19 mouse cellular contexts compared by ENCODE assay signal in genomic region chr12:74092546-74092945, GRCm38 (mm10).
A peak's percentile ranks its signal among the peaks of the same experiment; 100 is the strongest.
DNase-seq lines count a peak whose midpoint lies in the region; ATAC-seq and TF ChIP-seq lines count a peak whose summit lies in the region.
"Had no signal": no experiment of that assay in that cellular context is flagged by ENCODE, and none has a peak within 500 bp of the region (broad histone marks: within the 10 kb centered on the region; RNA-seq: fewer than 3 reads in every experiment).

No protein-coding gene starts in this region.

- no peak for DNase-seq in forebrain, embryonic 10.5 days (ENCODE audit: extremely low spot score, low spot score)
- DNase-seq in limb, embryonic 14.5 days (ENCODE audit: low spot score) = peak; percentile 4
- DNase-seq in limb, embryonic 10.5 days (ENCODE audit: low spot score) = no peak
- peak; percentile 32 for DNase-seq in retina, postnatal 1 day
- DNase-seq in retina, embryonic 14.5 days (ENCODE audit: low spot score) = no peak
- no peak for DNase-seq in thymus, postnatal 10 days (ENCODE audit: low spot score in 2 of 2)
- DNase-seq: adrenal gland, adult 8-10 months; adrenal gland, postnatal 36 days; cerebellum, adult 18-20 months; gastrocnemius, postnatal 36 days; heart, adult 2 months; heart, postnatal 14 days; kidney, adult 11 months had no signal

- no peak for TF ChIP-seq POLR2A in limb, embryonic 14.5 days (IDR thresholded peaks at IDR 0.05; ENCODE audit: borderline replicate concordance, extremely low read depth, insufficient read depth, insufficient read length)

- no peaks in the 10 kb centered on the region for H3K27me3 ChIP-seq in forebrain, embryonic 15.5 days
- no peaks in the 10 kb centered on the region for H3K27me3 ChIP-seq in forebrain, embryonic 10.5 days (ENCODE audit: poor library complexity, severe bottlenecking)
- no peaks in the 10 kb centered on the region for H3K27me3 ChIP-seq in limb, embryonic 14.5 days (ENCODE audit: control insufficient read depth, insufficient read depth, low read length)
- no peaks in the 10 kb centered on the region for H3K27me3 ChIP-seq in limb, embryonic 10.5 days (ENCODE audit: low read depth, poor library complexity, severe bottlenecking)
- H3K27me3 ChIP-seq: embryonic facial prominence, embryonic 12.5 days; heart, embryonic 15.5 days; hindbrain, embryonic 13.5 days had no signal

- H3K4me1 ChIP-seq in forebrain, embryonic 15.5 days = peaks cover 10% of the 10 kb centered on the region
- peaks cover 11% of the 10 kb centered on the region for H3K4me1 ChIP-seq in forebrain, embryonic 10.5 days
- H3K4me1 ChIP-seq in limb, embryonic 14.5 days (ENCODE audit: control insufficient read depth, insufficient read depth, low read length) = no peaks in the 10 kb centered on the region
- 0 out of 2 replicates have a peak, but pooled peaks cover 2% of the 10 kb centered on the region for H3K4me1 ChIP-seq in limb, embryonic 10.5 days
- H3K4me1 ChIP-seq: embryonic facial prominence, embryonic 12.5 days; heart, embryonic 15.5 days had no signal

- 0 out of 2 replicates have a peak, but pooled peaks have one; percentile 21 for ATAC-seq in forebrain, embryonic 15.5 days (replicated peaks)
- ATAC-seq in limb, embryonic 14.5 days (ENCODE audit: low FRiP score, low read depth) = no peak
- ATAC-seq: hindbrain, postnatal 0 days had no signal

- no peak overlapping the region for H3K4me2 ChIP-seq in forebrain, embryonic 15.5 days (replicated peaks)
- H3K4me2 ChIP-seq in limb, embryonic 14.5 days (replicated peaks; ENCODE audit: low read depth, low read length, severe bottlenecking) = no peak overlapping the region
- H3K4me2 ChIP-seq: embryonic facial prominence, embryonic 12.5 days; heart, embryonic 11.5 days; heart, embryonic 15.5 days; hindbrain, embryonic 13.5 days had no signal

- peak overlapping the region; percentile 53 for H3K27ac ChIP-seq in forebrain, embryonic 15.5 days (replicated peaks)
- no peak overlapping the region for H3K27ac ChIP-seq in forebrain, embryonic 10.5 days
- H3K27ac ChIP-seq in limb, embryonic 14.5 days (replicated peaks; ENCODE audit: low read depth, low read length) = no peak overlapping the region
- H3K27ac ChIP-seq in limb, embryonic 10.5 days = no peak overlapping the region
- H3K27ac ChIP-seq: embryonic facial prominence, embryonic 12.5 days; heart, adult 2 months; heart, embryonic 15.5 days; hindbrain, embryonic 13.5 days; hindbrain, postnatal 0 days had no signal

- H3K9me3 ChIP-seq in forebrain, embryonic 15.5 days = no peaks in the 10 kb centered on the region
- no peaks in the 10 kb centered on the region for H3K9me3 ChIP-seq in forebrain, embryonic 10.5 days
- no peaks in the 10 kb centered on the region for H3K9me3 ChIP-seq in limb, embryonic 14.5 days (ENCODE audit: control insufficient read depth, low read length)
- H3K9me3 ChIP-seq in limb, embryonic 10.5 days (replicated peaks) = no peaks in the 10 kb centered on the region
- H3K9me3 ChIP-seq: embryonic facial prominence, embryonic 12.5 days; heart, embryonic 15.5 days; hindbrain, embryonic 13.5 days had no signal

- H3K36me3 ChIP-seq in forebrain, embryonic 15.5 days = no peaks in the 10 kb centered on the region
- H3K36me3 ChIP-seq in forebrain, embryonic 10.5 days (replicated peaks) = no peaks in the 10 kb centered on the region
- no peaks in the 10 kb centered on the region for H3K36me3 ChIP-seq in limb, embryonic 14.5 days (ENCODE audit: control insufficient read depth, insufficient read depth, low read length)
- H3K36me3 ChIP-seq in limb, embryonic 10.5 days = no peaks in the 10 kb centered on the region
- H3K36me3 ChIP-seq: embryonic facial prominence, embryonic 12.5 days; heart, embryonic 15.5 days; hindbrain, embryonic 13.5 days had no signal

- H3K4me3 ChIP-seq in forebrain, embryonic 15.5 days = no peak overlapping the region
- H3K4me3 ChIP-seq in forebrain, embryonic 10.5 days = no peak overlapping the region
- no peak overlapping the region for H3K4me3 ChIP-seq in limb, embryonic 14.5 days (replicated peaks; ENCODE audit: low read length)
- H3K4me3 ChIP-seq in limb, embryonic 10.5 days = no peak overlapping the region
- H3K4me3 ChIP-seq: embryonic facial prominence, embryonic 12.5 days; heart, adult 2 months; heart, embryonic 15.5 days; hindbrain, embryonic 13.5 days had no signal

- WGBS in forebrain, embryonic 15.5 days = 50% methylated on average over 5 of the region's 5 CpGs
- WGBS in forebrain, embryonic 10.5 days = 82% methylated on average over 5 of the region's 5 CpGs
- WGBS in limb, embryonic 14.5 days = 69% methylated on average over 5 of the region's 5 CpGs
- 86% methylated on average over 5 of the region's 5 CpGs for WGBS in limb, embryonic 10.5 days

- no peak overlapping the region for H3K9ac ChIP-seq in forebrain, embryonic 15.5 days (replicated peaks)
- H3K9ac ChIP-seq in limb, embryonic 14.5 days (ENCODE audit: low read depth, low read length, severe bottlenecking) = no peak overlapping the region
- H3K9ac ChIP-seq: embryonic facial prominence, embryonic 12.5 days; heart, embryonic 15.5 days; hindbrain, embryonic 13.5 days had no signal

Comparison
In these comparisons a context has a peak if more than half of its experiments do, and no peak if none do; other contexts are left out.
1. DNase-seq: peak in limb, embryonic 14.5 days (single experiment) and retina, postnatal 1 day (single experiment); none in forebrain, embryonic 10.5 days (single experiment), limb, embryonic 10.5 days (single experiment), retina, embryonic 14.5 days (single experiment) and thymus, postnatal 10 days (0 of 2).